Mouse (Mus musculus): Measurements from ENCODE around the gene Gm6525. TPM values are rescaled to one million over a fixed set of nuclear protein-coding genes. Genes with fewer than 3 reads are reported as not detected.

The Gm6525 gene
- total RNA-seq, 2 experiments from 2014 or later = not detected

DNA sequence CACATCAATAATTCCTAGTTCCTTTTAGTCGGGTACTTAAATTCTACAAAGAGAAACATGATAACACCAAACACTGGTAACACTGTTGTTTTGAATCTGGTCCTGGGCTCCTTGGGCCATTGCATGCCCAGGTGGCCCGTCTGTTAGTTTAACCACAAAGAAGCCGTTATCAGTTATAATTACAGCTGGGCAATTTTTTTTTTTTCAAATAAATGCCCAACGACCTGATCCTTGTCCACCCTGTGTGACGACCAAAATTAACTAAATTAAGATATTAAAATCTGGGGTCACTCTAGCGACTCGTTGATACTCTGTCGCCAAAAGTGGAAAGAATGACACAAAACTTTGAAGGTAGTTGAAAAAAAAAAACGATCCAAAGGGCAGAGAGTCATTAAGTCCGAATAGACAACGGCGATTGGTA is 19.2 kb upstream of the Gm6525 start:
- TF ChIP-seq CTCF (IDR thresholded peaks at IDR 0.05) = no peak
- intact Hi-C loops (cut with DNase I) = loop anchor here (10.0 kb wide), 1 partner anchor 210 kb away; no protein-coding TSS in a partner anchor
- H3K4me3 ChIP-seq = peak overlapping the region; percentile 90
- H3K27ac ChIP-seq = no peak overlapping the region
- no peak for DNase-seq

- intact Hi-C loops (cut with DNase I) = loop anchor here (10.0 kb wide), 1 partner anchor 210 kb away; no protein-coding TSS in a partner anchor
- no peak for DNase-seq
- Histone ChIP-seq H3K27ac (peak overlapping the region; percentile 66), H3K4me3 (peak overlapping the region; percentile 90)
- no peak for TF ChIP-seq CTCF (IDR thresholded peaks at IDR 0.05)
These were observed 18.8 kb upstream of the Gm6525 start for GRCm38 (mm10) chr3:84155146-84155545.

- intact Hi-C loops (cut with DNase I) = loop anchor here (10.0 kb wide), 1 partner anchor 211 kb away; no protein-coding TSS in a partner anchor
- TF ChIP-seq CTCF (IDR thresholded peaks at IDR 0.05) = peak; percentile 97
- H3K27ac ChIP-seq = peak within 1 kb of the TSS; percentile 66
- H3K4me3 ChIP-seq = peak within 1 kb of the TSS; percentile 90
- peak; percentile 99 for DNase-seq
These were observed 18.3 kb upstream of the Gm6525 start, which contains the start of gene Mnd1 for GRCm38 (mm10) chr3:84155558-84156006. Gene Mnd1, minus strand, starts transcription at chr3:84155786.

DNA sequence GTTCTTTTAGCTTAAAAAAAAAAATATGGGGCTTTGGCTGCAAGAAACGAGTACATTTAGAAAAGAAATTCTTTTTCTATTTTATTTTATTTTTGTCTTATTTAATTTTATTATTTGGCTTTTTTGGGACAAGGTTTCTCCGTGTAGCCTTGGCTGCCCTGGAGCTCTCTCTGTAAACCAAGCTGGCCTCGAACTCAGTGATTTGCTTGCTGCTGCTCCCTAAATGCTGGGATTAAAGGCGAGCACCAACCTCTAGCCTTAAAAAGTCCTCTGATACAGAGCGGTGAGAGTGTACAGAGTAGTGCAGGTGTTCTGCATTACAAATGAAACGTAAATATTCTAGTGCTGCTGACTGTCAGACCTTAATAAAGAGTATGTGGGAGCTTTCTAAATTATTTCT is 17.8 kb upstream of the Gm6525 start:
- intact Hi-C loops (cut with DNase I) = loop anchor here (10.0 kb wide), 1 partner anchor 211 kb away; no protein-coding TSS in a partner anchor
- Histone ChIP-seq H3K4me3 (peak overlapping the region; percentile 90), H3K27ac (peak overlapping the region; percentile 38; the same call in 1 of the 2 replicates)
- DNase-seq = no peak
- TF ChIP-seq CTCF (IDR thresholded peaks at IDR 0.05) = no peak

DNA sequence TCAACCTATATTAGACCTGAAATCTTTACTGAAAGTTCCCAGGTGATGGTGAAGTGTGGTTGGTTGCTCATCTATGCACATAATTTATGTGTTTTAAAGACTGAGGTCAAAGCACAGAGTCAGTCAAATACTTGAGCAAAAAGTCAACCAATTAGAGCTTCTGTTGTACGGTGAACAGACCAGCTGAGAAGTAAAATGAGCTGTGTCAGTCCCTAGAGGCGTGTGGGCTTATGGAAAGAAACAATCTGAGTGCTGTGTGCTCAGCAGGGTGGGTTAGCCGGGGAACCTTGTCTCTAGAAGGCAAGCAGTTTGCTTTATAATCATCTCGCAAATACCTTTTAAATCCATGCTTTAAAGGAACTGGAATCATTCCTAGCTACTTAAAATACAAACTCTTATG is 16.9 kb upstream of the Gm6525 start:
- intact Hi-C loops (cut with DNase I) = loop anchor here (10.0 kb wide), 1 partner anchor 212 kb away; no protein-coding TSS in a partner anchor
- no peak for DNase-seq
- no peak overlapping the region for H3K27ac ChIP-seq
- H3K4me3 ChIP-seq = no peak overlapping the region
- no peak for TF ChIP-seq CTCF (IDR thresholded peaks at IDR 0.05)

GRCm38 (mm10) chr3:84157559-84158350 is 16.1 kb upstream of the Gm6525 start:
- no peak for TF ChIP-seq CTCF (IDR thresholded peaks at IDR 0.05)
- no peak for DNase-seq
- Histone ChIP-seq H3K4me3 (no peak overlapping the region), H3K27ac (no peak overlapping the region)
- intact Hi-C loops (cut with DNase I) = loop anchor here (10.0 kb wide), 1 partner anchor 213 kb away; no protein-coding TSS in a partner anchor

GRCm38 (mm10) chr3:84165391-84165790 is 8.5 kb upstream of the Gm6525 start:
- Histone ChIP-seq H3K4me3 (no peak overlapping the region), H3K27ac (no peak overlapping the region)
- TF ChIP-seq CTCF (IDR thresholded peaks at IDR 0.05) = no peak
- intact Hi-C loops (cut with DNase I) = no loop called here
- no peak for DNase-seq

DNA sequence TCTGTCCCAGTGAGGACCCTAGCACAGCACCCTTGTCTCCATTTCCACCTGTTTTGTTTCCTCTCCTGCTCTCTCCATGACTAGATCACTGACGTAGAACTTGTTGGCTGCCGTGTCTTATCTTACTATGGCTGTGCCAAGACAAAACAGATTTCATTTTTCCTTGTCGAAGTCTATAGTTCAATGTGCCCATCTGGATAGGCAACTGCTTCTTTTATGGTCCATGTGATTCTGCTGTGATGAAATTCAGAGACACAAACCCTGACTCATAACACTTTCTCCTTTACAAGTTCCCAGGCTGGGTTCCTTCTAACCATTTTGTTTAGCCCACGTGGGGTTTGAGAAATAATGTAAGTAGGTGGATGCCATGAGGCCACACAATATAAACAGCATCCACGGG is 7.8 kb upstream of the Gm6525 start:
- intact Hi-C loops (cut with DNase I) = no loop called here
- H3K4me3 ChIP-seq = no peak overlapping the region
- TF ChIP-seq CTCF (IDR thresholded peaks at IDR 0.05) = no peak
- no peak for DNase-seq
- H3K27ac ChIP-seq = no peak overlapping the region

DNA sequence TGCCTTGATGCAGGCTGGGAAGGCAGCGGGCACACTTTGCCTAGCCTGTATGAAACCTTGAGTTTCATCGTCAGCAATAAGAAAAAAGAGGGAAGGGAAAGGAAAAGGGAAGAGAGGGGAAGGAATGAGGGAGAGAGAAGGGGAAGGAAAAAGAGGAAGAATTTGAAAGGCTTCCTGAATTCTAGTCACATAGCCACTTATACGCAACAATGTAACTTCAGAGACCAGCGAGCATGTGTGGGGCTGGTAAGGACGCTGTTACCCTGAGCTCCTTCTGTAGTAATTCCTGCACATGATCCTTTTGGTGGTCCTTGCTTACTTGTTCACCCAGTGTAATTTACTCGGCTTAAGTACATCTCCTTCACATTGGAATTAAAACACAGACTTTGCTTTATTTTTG is 5.0 kb upstream of the Gm6525 start:
- TF ChIP-seq CTCF (IDR thresholded peaks at IDR 0.05) = no peak
- H3K4me3 ChIP-seq = no peak overlapping the region
- intact Hi-C loops (cut with DNase I) = no loop called here
- DNase-seq = no peak
- H3K27ac ChIP-seq = no peak overlapping the region

- H3K27ac ChIP-seq = no peak overlapping the region
- DNase-seq = no peak
- no peak; the same call in 1 of the 2 replicates for TF ChIP-seq CTCF (IDR thresholded peaks at IDR 0.05)
- intact Hi-C loops (cut with DNase I) = loop anchor here (10.0 kb wide), 1 partner anchor 375 kb away; no protein-coding TSS in a partner anchor
- H3K4me3 ChIP-seq = no peak overlapping the region
These were observed 4.4 kb upstream of the Gm6525 start for GRCm38 (mm10) chr3:84169393-84170005.

GRCm38 (mm10) chr3:84172406-84172805 is 1.5 kb upstream of the Gm6525 start:
- no peak overlapping the region for H3K4me3 ChIP-seq
- intact Hi-C loops (cut with DNase I) = loop anchor here (10.0 kb wide), 1 partner anchor 372 kb away; no protein-coding TSS in a partner anchor
- no peak for DNase-seq
- no peak overlapping the region for H3K27ac ChIP-seq
- no peak for TF ChIP-seq CTCF (IDR thresholded peaks at IDR 0.05)

- intact Hi-C loops (cut with DNase I) = loop anchor here (1.0 to 10.0 kb wide), 2 partner anchors 138 to 369 kb away; no protein-coding TSS in a partner anchor
- DNase-seq = peak; percentile 77
- H3K4me3 ChIP-seq = no peak overlapping the region
- peak; percentile 92 for TF ChIP-seq CTCF (IDR thresholded peaks at IDR 0.05)
- no peak overlapping the region for H3K27ac ChIP-seq
These were observed 1.7 kb downstream of the Gm6525 start for GRCm38 (mm10) chr3:84175337-84176315.

Data from gastrocnemius, adult 2 months (tissue).